Mouse (Mus musculus) CD4-positive naive resting alpha-beta T cell, adult 57 days (primary cell): ENCODE results near the gene Zdhhc19. TPM values are rescaled to one million over a fixed set of nuclear protein-coding genes. Genes with fewer than 3 reads are reported as not detected.

Experiments
- total RNA-seq: library from RNA; stranded (reverse); gene quantifications from one replicate; pipeline ENCODE4 v1.2.4, GENCODE M21; 2023

The Zdhhc19 gene
- total RNA-seq: not detected

DNA sequence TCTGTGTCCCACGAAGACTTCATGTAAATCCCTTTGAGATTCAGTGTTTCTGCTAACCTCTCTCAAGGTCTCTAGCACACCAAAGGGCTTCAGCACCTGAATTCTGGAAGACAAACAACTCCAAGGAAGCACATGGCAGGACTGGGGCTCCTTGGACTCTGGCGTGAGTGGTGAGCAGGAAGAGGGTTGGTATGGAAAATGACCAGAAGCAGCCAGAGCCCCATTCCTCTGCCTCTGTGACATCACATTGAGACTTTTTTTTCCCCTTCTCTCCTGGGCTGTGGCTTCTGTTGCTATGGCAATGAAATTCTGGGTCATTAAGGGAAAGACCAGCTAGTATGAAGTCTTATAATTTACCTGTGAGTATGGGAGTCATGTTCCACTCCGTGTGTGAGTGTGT is at the start of gene Zdhhc19:
TSS of gene Zdhhc19 (plus strand) at position 301 of the 400 bp plus-strand sequence.

DNA sequence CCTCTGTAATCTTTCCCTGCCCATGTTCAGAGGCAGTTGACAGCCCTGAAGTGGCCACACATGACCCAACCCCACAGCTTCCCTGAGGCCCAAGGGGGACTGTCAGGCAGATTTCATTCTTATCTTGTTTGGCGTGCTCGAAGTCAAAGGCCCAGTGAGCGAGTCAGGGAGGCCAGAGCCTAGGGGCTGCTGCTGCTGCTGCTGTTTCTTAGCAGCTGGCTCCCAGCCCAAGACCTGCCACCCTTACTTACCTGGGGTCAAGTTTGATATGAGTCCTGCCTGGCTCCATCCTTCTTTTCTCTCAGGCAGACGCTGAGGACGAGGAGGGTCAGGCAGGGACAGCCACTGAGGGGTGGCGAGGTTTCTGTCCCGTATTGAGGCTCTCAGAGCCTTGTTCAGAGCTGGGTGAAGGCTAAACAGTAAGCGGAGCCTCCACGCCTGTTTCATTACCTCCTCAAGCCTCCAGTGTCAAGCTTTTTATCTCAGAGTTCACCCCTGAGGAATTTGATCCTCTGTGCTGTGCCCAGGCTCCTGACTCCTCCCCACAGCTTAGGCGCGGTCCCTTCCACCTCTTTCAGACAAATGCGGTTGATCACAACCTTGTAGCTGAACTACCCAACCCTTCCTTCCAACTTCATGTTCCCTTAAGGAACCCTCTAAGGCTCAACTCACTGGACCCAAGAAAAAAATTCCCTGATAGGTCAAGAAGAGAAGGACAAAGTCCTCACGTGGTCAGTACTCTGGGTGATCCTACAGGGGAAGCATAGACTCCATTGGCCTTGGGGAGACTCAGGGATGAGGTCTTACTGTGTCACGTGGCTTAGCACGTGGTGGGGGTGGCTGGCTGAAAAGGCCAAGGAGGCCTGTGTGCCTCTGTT is 8.6 kb upstream of the Zdhhc19 start, which contains the start of gene Slc51a:
TSS of gene Slc51a (minus strand) at position 646 of the 878 bp plus-strand sequence.

DNA sequence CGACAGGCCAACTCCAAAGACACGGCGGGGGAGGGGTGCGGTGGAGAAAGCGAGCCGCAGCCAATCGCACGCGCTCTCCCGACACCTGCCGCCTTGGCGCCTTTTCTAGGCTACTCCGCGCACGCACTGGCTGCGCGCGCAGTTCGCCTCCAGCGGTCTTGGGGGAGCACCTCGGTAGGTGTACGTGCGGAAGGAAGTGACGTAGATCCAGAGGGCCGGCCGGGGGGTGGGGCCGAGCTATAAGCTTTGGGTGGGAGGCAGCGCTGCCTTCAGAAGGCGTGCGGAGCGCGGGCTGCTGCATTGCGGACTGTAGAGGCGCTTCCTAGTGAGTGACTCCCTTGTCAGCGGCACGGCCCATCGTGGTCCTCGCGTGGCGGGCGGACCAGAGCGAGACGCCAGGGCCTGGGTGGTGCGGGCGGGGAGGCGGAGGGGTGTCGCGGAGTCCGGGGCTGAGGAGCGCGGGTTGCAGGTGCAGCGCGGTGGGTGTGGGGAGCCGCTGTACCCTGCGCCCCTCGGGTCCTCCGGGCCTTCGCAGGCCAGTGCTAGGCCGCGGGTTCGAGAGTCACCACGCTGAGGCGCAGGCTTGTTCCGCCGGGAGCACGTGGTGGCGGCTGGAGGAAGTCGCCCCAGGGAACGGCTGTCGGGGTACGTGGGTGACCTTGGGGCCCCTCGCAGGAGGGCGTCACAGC is 112.8 kb downstream of the Zdhhc19 start, which contains the start of gene Tfrc:
TSS of gene Tfrc (plus strand) at position 209 of the 689 bp plus-strand sequence.

Other genes starting within 250 kb of the Zdhhc19 start
- 7.8 TPM for gene Fbxo45, start 249.1 kb upstream of the Zdhhc19 start, total RNA-seq
- gene Wdr53, start 249.0 kb upstream of the Zdhhc19 start, total RNA-seq: 11.4 TPM
- 0.68 TPM for gene Smco1, start 224.8 kb upstream of the Zdhhc19 start, total RNA-seq
- 19.6 TPM for gene Rnf168, start 218.8 kb upstream of the Zdhhc19 start, total RNA-seq
- gene Ubxn7, start 164.0 kb upstream of the Zdhhc19 start, total RNA-seq: 75.1 TPM
- gene Tm4sf19, start 95.8 kb upstream of the Zdhhc19 start, total RNA-seq: not detected
- gene Tctex1d2, start 76.6 kb upstream of the Zdhhc19 start, total RNA-seq: not detected
- 19.7 TPM for gene Pcyt1a, start 65.3 kb upstream of the Zdhhc19 start, total RNA-seq
- gene Slc51a, start 8.4 kb upstream of the Zdhhc19 start, total RNA-seq: not detected
- 61.9 TPM for gene Tfrc, start 112.7 kb downstream of the Zdhhc19 start, total RNA-seq
- 49.0 TPM for gene Tnk2, start 147.6 kb downstream of the Zdhhc19 start, total RNA-seq
- not detected for gene Muc4, start 239.6 kb downstream of the Zdhhc19 start, total RNA-seq